Mouse (Mus musculus): ENCODE measurements at regions not wholly inside any gene's neighbourhood (a gene's known extent, or its start where the extent isn't known, plus 50 kb on each side); places are given as distances from the start of the nearest gene placed in this dataset.

- H3K4me2 ChIP-seq (ENCODE audit: low read depth, low read length) = no peak overlapping the region
- 47% methylated on average over 8 of the region's 8 CpGs for WGBS (ENCODE audit: insufficient replicate concordance)
- no peak overlapping the region for H3K27ac ChIP-seq (ENCODE audit: low read length)
- H3K9ac ChIP-seq (ENCODE audit: low read depth, low read length) = no peak overlapping the region
- no peaks in the 10 kb centered on the region for H3K36me3 ChIP-seq (ENCODE audit: control insufficient read depth, insufficient read depth)
- H3K4me3 ChIP-seq (ENCODE audit: low read depth, low read length) = no peak overlapping the region
- H3K27me3 ChIP-seq (ENCODE audit: control insufficient read depth, insufficient read depth, low read depth, low read length) = no peaks in the 10 kb centered on the region; the same call in 1 of the 2 replicates
- H3K9me3 ChIP-seq (replicated peaks; ENCODE audit: control insufficient read depth, low read length) = no peaks in the 10 kb centered on the region
- H3K4me1 ChIP-seq (ENCODE audit: control insufficient read depth, low read depth, low read length) = no peaks in the 10 kb centered on the region
- ATAC-seq (ENCODE audit: low read depth) = no peak
These were observed 64.2 kb upstream of the Laptm4a start for GRCm38 (mm10) chr12:8857308-8857707.

- Histone ChIP-seq H3K36me3 (ENCODE audit: control insufficient read depth, insufficient read depth) (no peaks in the 10 kb centered on the region), H3K4me1 (ENCODE audit: control insufficient read depth, low read depth, low read length) (no peaks in the 10 kb centered on the region), H3K4me2 (ENCODE audit: low read depth, low read length) (no peak overlapping the region), H3K4me3 (ENCODE audit: low read depth, low read length) (no peak overlapping the region), H3K27me3 (ENCODE audit: control insufficient read depth, insufficient read depth, low read depth, low read length) (no peaks in the 10 kb centered on the region; the same call in 1 of the 2 replicates), H3K9ac (ENCODE audit: low read depth, low read length) (no peak overlapping the region), H3K27ac (ENCODE audit: low read length) (no peak overlapping the region), H3K9me3 (replicated peaks; ENCODE audit: control insufficient read depth, low read length) (no peaks in the 10 kb centered on the region)
- no peak for ATAC-seq (ENCODE audit: low read depth)
- WGBS (ENCODE audit: insufficient replicate concordance) = 49% methylated on average over 7 of the region's 7 CpGs
These were observed 62.7 kb upstream of the Laptm4a start for GRCm38 (mm10) chr12:8858748-8859147.

- Histone ChIP-seq H3K4me2 (ENCODE audit: low read depth, low read length) (no peak overlapping the region), H3K27me3 (ENCODE audit: control insufficient read depth, insufficient read depth, low read depth, low read length) (no peaks in the 10 kb centered on the region; the same call in 1 of the 2 replicates), H3K36me3 (ENCODE audit: control insufficient read depth, insufficient read depth) (no peaks in the 10 kb centered on the region), H3K9ac (ENCODE audit: low read depth, low read length) (no peak overlapping the region), H3K9me3 (replicated peaks; ENCODE audit: control insufficient read depth, low read length) (no peaks in the 10 kb centered on the region), H3K27ac (ENCODE audit: low read length) (no peak overlapping the region), H3K4me1 (ENCODE audit: control insufficient read depth, low read depth, low read length) (no peaks in the 10 kb centered on the region), H3K4me3 (ENCODE audit: low read depth, low read length) (no peak overlapping the region)
- WGBS (ENCODE audit: insufficient replicate concordance) = 55% methylated on average over 4 of the region's 4 CpGs
- ATAC-seq (ENCODE audit: low read depth) = 0 out of 2 replicates have a peak, but pooled peaks have one; percentile 24
These were observed 61.9 kb upstream of the Laptm4a start for GRCm38 (mm10) chr12:8859588-8859987.

GRCm38 (mm10) chr12:8864830-8865229 lies 56.6 kb upstream of the Laptm4a start:
- no peaks in the 10 kb centered on the region for H3K4me1 ChIP-seq (ENCODE audit: control insufficient read depth, low read depth, low read length)
- no peak overlapping the region for H3K9ac ChIP-seq (ENCODE audit: low read depth, low read length)
- H3K36me3 ChIP-seq (ENCODE audit: control insufficient read depth, insufficient read depth) = no peaks in the 10 kb centered on the region
- H3K27ac ChIP-seq (ENCODE audit: low read length) = no peak overlapping the region
- no peak overlapping the region for H3K4me3 ChIP-seq (ENCODE audit: low read depth, low read length)
- no peaks in the 10 kb centered on the region for H3K9me3 ChIP-seq (replicated peaks; ENCODE audit: control insufficient read depth, low read length)
- ATAC-seq (ENCODE audit: low read depth) = no peak
- 12% methylated on average over 3 of the region's 3 CpGs for WGBS (ENCODE audit: insufficient replicate concordance)
- H3K4me2 ChIP-seq (ENCODE audit: low read depth, low read length) = no peak overlapping the region
- no peaks in the 10 kb centered on the region; the same call in 1 of the 2 replicates for H3K27me3 ChIP-seq (ENCODE audit: control insufficient read depth, insufficient read depth, low read depth, low read length)

DNA sequence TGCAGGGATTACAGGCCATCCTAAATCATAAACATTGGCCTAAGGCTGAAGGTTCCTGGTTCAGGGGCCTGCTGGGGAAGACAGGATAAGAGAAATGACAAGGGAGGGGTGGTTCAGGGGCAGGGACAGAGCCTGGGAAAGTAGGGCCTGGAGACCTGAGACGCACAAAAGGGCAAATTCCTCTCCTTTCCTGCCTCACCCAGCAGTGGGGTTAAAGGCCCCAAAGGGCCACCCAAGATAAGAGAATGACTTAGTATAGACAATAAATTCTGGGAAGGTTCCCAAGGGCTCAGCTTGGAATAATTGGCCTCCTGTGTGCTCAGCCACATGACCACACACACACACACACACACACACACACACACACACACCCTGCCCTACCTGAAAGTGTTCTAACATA lies 56.2 kb upstream of the Laptm4a start:
- no peak overlapping the region for H3K4me3 ChIP-seq (ENCODE audit: low read depth, low read length)
- H3K9ac ChIP-seq (ENCODE audit: low read depth, low read length) = no peak overlapping the region
- H3K36me3 ChIP-seq (ENCODE audit: control insufficient read depth, insufficient read depth) = no peaks in the 10 kb centered on the region
- WGBS (ENCODE audit: insufficient replicate concordance) = 5% methylated on average over 1 of the region's 1 CpGs
- ATAC-seq (ENCODE audit: low read depth) = no peak
- no peaks in the 10 kb centered on the region for H3K4me1 ChIP-seq (ENCODE audit: control insufficient read depth, low read depth, low read length)
- no peaks in the 10 kb centered on the region; the same call in 1 of the 2 replicates for H3K27me3 ChIP-seq (ENCODE audit: control insufficient read depth, insufficient read depth, low read depth, low read length)
- H3K27ac ChIP-seq (ENCODE audit: low read length) = no peak overlapping the region
- no peaks in the 10 kb centered on the region for H3K9me3 ChIP-seq (replicated peaks; ENCODE audit: control insufficient read depth, low read length)
- H3K4me2 ChIP-seq (ENCODE audit: low read depth, low read length) = no peak overlapping the region

DNA sequence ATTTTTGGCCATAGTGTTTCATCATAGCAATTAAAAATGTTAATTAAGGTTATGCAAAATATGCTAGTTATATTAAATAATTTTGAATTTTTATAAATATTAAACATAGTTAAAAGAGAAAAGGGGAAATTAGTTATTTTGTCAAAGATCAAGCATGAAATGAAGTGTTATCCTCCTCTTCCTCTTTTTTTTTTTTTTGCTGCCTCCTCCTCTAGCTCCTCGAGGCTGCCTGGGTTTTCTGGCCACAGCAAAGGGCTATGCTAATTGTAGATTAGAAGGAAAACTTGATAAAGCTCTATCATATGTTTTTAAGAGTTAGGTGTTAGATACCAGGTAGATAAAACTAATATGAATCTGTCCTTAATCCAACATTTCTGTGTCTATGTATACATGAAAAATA lies 54.4 kb upstream of the Laptm4a start:
- Histone ChIP-seq H3K4me2 (ENCODE audit: low read depth, low read length) (no peak overlapping the region), H3K4me3 (ENCODE audit: low read depth, low read length) (no peak overlapping the region), H3K4me1 (ENCODE audit: control insufficient read depth, low read depth, low read length) (no peaks in the 10 kb centered on the region), H3K9me3 (replicated peaks; ENCODE audit: control insufficient read depth, low read length) (no peaks in the 10 kb centered on the region), H3K9ac (ENCODE audit: low read depth, low read length) (no peak overlapping the region), H3K27me3 (ENCODE audit: control insufficient read depth, insufficient read depth, low read depth, low read length) (no peaks in the 10 kb centered on the region; the same call in 1 of the 2 replicates), H3K36me3 (ENCODE audit: control insufficient read depth, insufficient read depth) (no peaks in the 10 kb centered on the region), H3K27ac (ENCODE audit: low read length) (no peak overlapping the region)
- 3% methylated on average over 1 of the region's 1 CpGs for WGBS (ENCODE audit: insufficient replicate concordance)
- ATAC-seq (ENCODE audit: low read depth) = no peak

DNA sequence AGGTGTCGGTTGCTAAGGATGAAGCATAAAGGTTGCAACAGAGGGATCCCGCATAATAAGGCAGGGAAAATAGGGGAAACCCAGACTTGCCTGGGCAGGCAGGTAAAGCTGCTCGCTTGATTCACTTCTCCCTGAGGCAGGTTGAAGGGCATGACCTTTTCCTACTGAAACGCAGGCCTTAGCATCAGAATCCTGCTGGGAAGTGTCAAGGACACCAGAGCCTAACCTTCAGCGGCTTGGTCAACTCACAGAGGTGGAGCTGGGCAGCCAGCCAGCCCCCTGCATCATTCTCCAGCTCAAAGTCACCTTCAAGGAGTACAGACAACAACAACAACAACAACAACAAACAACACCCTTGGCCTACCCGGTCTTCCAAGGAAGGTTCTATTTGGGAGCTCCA lies 52.8 kb upstream of the Laptm4a start:
- no peak overlapping the region for H3K9ac ChIP-seq (ENCODE audit: low read depth, low read length)
- no peaks in the 10 kb centered on the region for H3K9me3 ChIP-seq (replicated peaks; ENCODE audit: control insufficient read depth, low read length)
- no peak overlapping the region for H3K27ac ChIP-seq (ENCODE audit: low read length)
- ATAC-seq (ENCODE audit: low read depth) = no peak
- no peaks in the 10 kb centered on the region for H3K36me3 ChIP-seq (ENCODE audit: control insufficient read depth, insufficient read depth)
- H3K4me3 ChIP-seq (ENCODE audit: low read depth, low read length) = no peak overlapping the region
- H3K27me3 ChIP-seq (ENCODE audit: control insufficient read depth, insufficient read depth, low read depth, low read length) = no peaks in the 10 kb centered on the region
- 53% methylated on average over 6 of the region's 6 CpGs for WGBS (ENCODE audit: insufficient replicate concordance)
- H3K4me2 ChIP-seq (ENCODE audit: low read depth, low read length) = no peak overlapping the region
- H3K4me1 ChIP-seq (ENCODE audit: control insufficient read depth, low read depth, low read length) = no peaks in the 10 kb centered on the region

- no peak overlapping the region for H3K9ac ChIP-seq (ENCODE audit: low read depth, low read length)
- no peaks in the 10 kb centered on the region for H3K9me3 ChIP-seq (replicated peaks; ENCODE audit: control insufficient read depth, low read length)
- no peak overlapping the region for H3K4me2 ChIP-seq (ENCODE audit: low read depth, low read length)
- no peaks in the 10 kb centered on the region for H3K4me1 ChIP-seq (ENCODE audit: control insufficient read depth, low read depth, low read length)
- 21% methylated on average over 1 of the region's 1 CpGs for WGBS (ENCODE audit: insufficient replicate concordance)
- no peak overlapping the region for H3K27ac ChIP-seq (ENCODE audit: low read length)
- no peaks in the 10 kb centered on the region for H3K27me3 ChIP-seq (ENCODE audit: control insufficient read depth, insufficient read depth, low read depth, low read length)
- no peak overlapping the region for H3K4me3 ChIP-seq (ENCODE audit: low read depth, low read length)
- no peaks in the 10 kb centered on the region for H3K36me3 ChIP-seq (ENCODE audit: control insufficient read depth, insufficient read depth)
- no peak for ATAC-seq (ENCODE audit: low read depth)
These were observed 52.3 kb upstream of the Laptm4a start for GRCm38 (mm10) chr12:8869190-8869589.

Measured in liver, embryonic 16.5 days (tissue).